Mouse (Mus musculus): ENCODE data around the gene Capg. TPM values are rescaled to one million over a fixed set of nuclear protein-coding genes. Genes with fewer than 3 reads are reported as not detected.

Capg gene
- polyA plus RNA-seq, 1 experiment from 2014 or later: 4.7 TPM

- Histone ChIP-seq H3K9me3 (replicated peaks) (no peaks in the 10 kb centered on the region), H3K9ac (no peak overlapping the region), H3K4me2 (peak overlapping the region; percentile 36), H3K27ac (no peak overlapping the region), H3K4me1 (peaks cover 27% of the 10 kb centered on the region), H3K4me3 (no peak overlapping the region), H3K36me3 (ENCODE audit: poor library complexity, severe bottlenecking) (no peaks in the 10 kb centered on the region), H3K27me3 (no peaks in the 10 kb centered on the region)
- WGBS: 3% methylated on average over 9 of the region's 9 CpGs
- no peak for ATAC-seq
Measured at GRCm38 (mm10) chr6:72535165-72535564, 9.0 kb upstream of the Capg start.

- H3K4me1 ChIP-seq: peaks cover 19% of the 10 kb centered on the region
- 55% methylated on average over 10 of the region's 10 CpGs for WGBS
- ATAC-seq: no peak
- H3K36me3 ChIP-seq (ENCODE audit: poor library complexity, severe bottlenecking): no peaks in the 10 kb centered on the region
- H3K4me3 ChIP-seq: peak overlapping the region; percentile 55
- no peak overlapping the region for H3K27ac ChIP-seq
- peak overlapping the region; percentile 77 for H3K4me2 ChIP-seq
- H3K27me3 ChIP-seq: no peaks in the 10 kb centered on the region
- no peaks in the 10 kb centered on the region for H3K9me3 ChIP-seq (replicated peaks)
- peak overlapping the region; percentile 78 for H3K9ac ChIP-seq
Measured at GRCm38 (mm10) chr6:72537998-72538500, 6.1 kb upstream of the Capg start.

GRCm38 (mm10) chr6:72538562-72539031 lies 5.6 kb upstream of the Capg start:
- peak; percentile 97 for ATAC-seq
- Histone ChIP-seq H3K27ac (no peak overlapping the region; the same call in 1 of the 2 replicates), H3K4me1 (peaks cover 18% of the 10 kb centered on the region), H3K9me3 (replicated peaks) (no peaks in the 10 kb centered on the region), H3K4me3 (peak overlapping the region; percentile 55), H3K36me3 (ENCODE audit: poor library complexity, severe bottlenecking) (no peaks in the 10 kb centered on the region), H3K9ac (peak overlapping the region; percentile 78), H3K27me3 (no peaks in the 10 kb centered on the region), H3K4me2 (peak overlapping the region; percentile 77)
- WGBS: under 1% methylated on average over 16 of the region's 16 CpGs

- WGBS: 69% methylated on average over 12 of the region's 12 CpGs
- no peak overlapping the region for H3K27ac ChIP-seq
- H3K9me3 ChIP-seq (replicated peaks): 0 out of 2 replicates have a peak, but pooled peaks cover 3% of the 10 kb centered on the region
- H3K4me2 ChIP-seq: no peak overlapping the region
- H3K4me3 ChIP-seq: no peak overlapping the region
- H3K4me1 ChIP-seq: peaks cover 11% of the 10 kb centered on the region
- 0 out of 2 replicates have a peak, but pooled peaks cover 5% of the 10 kb centered on the region for H3K27me3 ChIP-seq
- H3K36me3 ChIP-seq (ENCODE audit: poor library complexity, severe bottlenecking): no peaks in the 10 kb centered on the region
- H3K9ac ChIP-seq: no peak overlapping the region
- ATAC-seq: no peak
Measured at GRCm38 (mm10) chr6:72543265-72543850, 833 bp upstream of the Capg start.

- Histone ChIP-seq H3K4me3 (no peak overlapping the region), H3K4me2 (no peak overlapping the region), H3K27me3 (0 out of 2 replicates have a peak, but pooled peaks cover 5% of the 10 kb centered on the region), H3K27ac (no peak overlapping the region), H3K36me3 (ENCODE audit: poor library complexity, severe bottlenecking) (no peaks in the 10 kb centered on the region), H3K9ac (no peak overlapping the region), H3K4me1 (0 out of 2 replicates have a peak, but pooled peaks cover 5% of the 10 kb centered on the region), H3K9me3 (replicated peaks) (0 out of 2 replicates have a peak, but pooled peaks cover 3% of the 10 kb centered on the region)
- 46% methylated on average over 7 of the region's 7 CpGs for WGBS
- ATAC-seq: no peak
Measured at GRCm38 (mm10) chr6:72545377-72545776, 1.2 kb downstream of the Capg start.

GRCm38 (mm10) chr6:72547121-72547520 lies 2.9 kb downstream of the Capg start:
- WGBS: 94% methylated on average over 2 of the region's 2 CpGs
- ATAC-seq: no peak
- Histone ChIP-seq H3K4me1 (0 out of 2 replicates have a peak, but pooled peaks cover 5% of the 10 kb centered on the region), H3K4me2 (no peak overlapping the region), H3K9me3 (replicated peaks) (0 out of 2 replicates have a peak, but pooled peaks cover 3% of the 10 kb centered on the region), H3K9ac (no peak overlapping the region), H3K27me3 (0 out of 2 replicates have a peak, but pooled peaks cover 5% of the 10 kb centered on the region), H3K36me3 (ENCODE audit: poor library complexity, severe bottlenecking) (no peaks in the 10 kb centered on the region), H3K27ac (no peak overlapping the region), H3K4me3 (no peak overlapping the region)

GRCm38 (mm10) chr6:72547862-72548261 lies 3.7 kb downstream of the Capg start:
- Histone ChIP-seq H3K9ac (no peak overlapping the region), H3K36me3 (ENCODE audit: poor library complexity, severe bottlenecking) (no peaks in the 10 kb centered on the region), H3K4me3 (no peak overlapping the region), H3K4me1 (peaks cover 12% of the 10 kb centered on the region), H3K9me3 (replicated peaks) (0 out of 2 replicates have a peak, but pooled peaks cover 3% of the 10 kb centered on the region), H3K27me3 (0 out of 2 replicates have a peak, but pooled peaks cover 5% of the 10 kb centered on the region), H3K27ac (no peak overlapping the region), H3K4me2 (no peak overlapping the region)
- WGBS: 89% methylated on average over 3 of the region's 3 CpGs
- ATAC-seq: no peak

GRCm38 (mm10) chr6:72549041-72549580 lies 4.9 kb downstream of the Capg start:
- no peak for ATAC-seq
- Histone ChIP-seq H3K9me3 (replicated peaks) (0 out of 2 replicates have a peak, but pooled peaks cover 3% of the 10 kb centered on the region), H3K27ac (no peak overlapping the region), H3K27me3 (0 out of 2 replicates have a peak, but pooled peaks cover 3% of the 10 kb centered on the region), H3K9ac (no peak overlapping the region), H3K4me2 (no peak overlapping the region), H3K4me1 (peaks cover 20% of the 10 kb centered on the region), H3K36me3 (ENCODE audit: poor library complexity, severe bottlenecking) (no peaks in the 10 kb centered on the region), H3K4me3 (no peak overlapping the region)
- 73% methylated on average over 9 of the region's 9 CpGs for WGBS

- H3K4me1 ChIP-seq: peaks cover 14% of the 10 kb centered on the region
- no peak overlapping the region for H3K27ac ChIP-seq
- H3K36me3 ChIP-seq (ENCODE audit: poor library complexity, severe bottlenecking): no peaks in the 10 kb centered on the region
- 0 out of 2 replicates have a peak, but pooled peaks cover 3% of the 10 kb centered on the region for H3K9me3 ChIP-seq (replicated peaks)
- WGBS: 69% methylated on average over 6 of the region's 6 CpGs
- no peak overlapping the region for H3K4me3 ChIP-seq
- no peak for ATAC-seq
- no peaks in the 10 kb centered on the region for H3K27me3 ChIP-seq
- no peak overlapping the region for H3K4me2 ChIP-seq
- H3K9ac ChIP-seq: no peak overlapping the region; the same call in 1 of the 2 replicates
Measured at GRCm38 (mm10) chr6:72550025-72550424, 5.8 kb downstream of the Capg start.

GRCm38 (mm10) chr6:72550503-72551100 lies 6.4 kb downstream of the Capg start:
- 84% methylated on average over 10 of the region's 10 CpGs for WGBS
- Histone ChIP-seq H3K27ac (no peak overlapping the region), H3K9ac (no peak overlapping the region), H3K27me3 (no peaks in the 10 kb centered on the region), H3K9me3 (replicated peaks) (0 out of 2 replicates have a peak, but pooled peaks cover 3% of the 10 kb centered on the region), H3K4me3 (no peak overlapping the region), H3K36me3 (ENCODE audit: poor library complexity, severe bottlenecking) (no peaks in the 10 kb centered on the region), H3K4me1 (peaks cover 14% of the 10 kb centered on the region), H3K4me2 (no peak overlapping the region)
- no peak for ATAC-seq

GRCm38 (mm10) chr6:72552171-72553078 lies 8.2 kb downstream of the Capg start:
- ATAC-seq: peak; percentile 93
- peak overlapping the region; percentile 72 for H3K4me2 ChIP-seq
- WGBS: 17% methylated on average over 27 of the region's 27 CpGs
- peak overlapping the region; percentile 70 for H3K9ac ChIP-seq
- H3K9me3 ChIP-seq (replicated peaks): no peaks in the 10 kb centered on the region
- peak overlapping the region; percentile 42 for H3K4me3 ChIP-seq
- H3K27me3 ChIP-seq: no peaks in the 10 kb centered on the region
- H3K36me3 ChIP-seq (ENCODE audit: poor library complexity, severe bottlenecking): no peaks in the 10 kb centered on the region
- H3K27ac ChIP-seq: peak overlapping the region; percentile 45; the same call in 1 of the 2 replicates
- peaks cover 14% of the 10 kb centered on the region for H3K4me1 ChIP-seq

All from forebrain, embryonic 13.5 days (tissue).